Comparison of ENCODE assay signal across 8 mouse cellular contexts in genomic region chr9:91361033-91361855, GRCm38 (mm10). TPM values are rescaled to one million over a fixed set of nuclear protein-coding genes. Genes with fewer than 3 reads are reported as not detected.
DNase-seq lines count a peak whose midpoint lies in the region; ATAC-seq and TF ChIP-seq lines count a peak whose summit lies in the region.

No protein-coding gene starts in this region.

- no peaks in the 10 kb centered on the region for H3K9me3 ChIP-seq in heart, embryonic 10.5 days
- 0 out of 2 replicates have a peak, but pooled peaks cover 5% of the 10 kb centered on the region for H3K9me3 ChIP-seq in heart, postnatal 0 days (replicated peaks; ENCODE audit: control insufficient read depth, low read length)
- H3K9me3 ChIP-seq in midbrain, embryonic 14.5 days (ENCODE audit: control insufficient read depth, low read length): no peaks in the 10 kb centered on the region

- no peak overlapping the region for H3K9ac ChIP-seq in heart, postnatal 0 days (replicated peaks; ENCODE audit: low read depth, low read length)
- peak overlapping the region; percentile 81 for H3K9ac ChIP-seq in midbrain, embryonic 14.5 days (replicated peaks; ENCODE audit: low read length)

- no peak for ATAC-seq in heart, postnatal 0 days (ENCODE audit: insufficient read depth, low read depth)
- ATAC-seq in midbrain, embryonic 14.5 days (ENCODE audit: low FRiP score, low TSS enrichment): peak; percentile 21; the same call in 1 of the 2 replicates

- no peak for TF ChIP-seq EP300 in heart, postnatal 0 days (IDR thresholded peaks at IDR 0.05; ENCODE audit: low read depth)

- H3K27ac ChIP-seq in heart, embryonic 10.5 days: no peak overlapping the region
- H3K27ac ChIP-seq in heart, postnatal 0 days (ENCODE audit: low read depth): no peak overlapping the region
- peak overlapping the region; percentile 90 for H3K27ac ChIP-seq in midbrain, embryonic 14.5 days (replicated peaks; ENCODE audit: low read depth, low read length)

- H3K4me1 ChIP-seq in heart, embryonic 10.5 days: peaks cover 24% of the 10 kb centered on the region
- peaks cover 6% of the 10 kb centered on the region; the same call in 1 of the 2 replicates for H3K4me1 ChIP-seq in heart, postnatal 0 days (ENCODE audit: control insufficient read depth, insufficient read depth)
- H3K4me1 ChIP-seq in midbrain, embryonic 14.5 days (ENCODE audit: control insufficient read depth, insufficient read depth, low read length): no peaks in the 10 kb centered on the region

- no peaks in the 10 kb centered on the region for H3K36me3 ChIP-seq in heart, embryonic 10.5 days
- no peaks in the 10 kb centered on the region for H3K36me3 ChIP-seq in heart, postnatal 0 days (replicated peaks; ENCODE audit: control insufficient read depth, insufficient read depth, low read length)
- no peaks in the 10 kb centered on the region for H3K36me3 ChIP-seq in midbrain, embryonic 14.5 days (ENCODE audit: control insufficient read depth, insufficient read depth, low read length)

- H3K27me3 ChIP-seq in heart, embryonic 10.5 days (ENCODE audit: insufficient read depth, poor library complexity, severe bottlenecking): peaks cover 99% of the 10 kb centered on the region
- H3K27me3 ChIP-seq in heart, postnatal 0 days (ENCODE audit: control insufficient read depth, insufficient read depth, low read length): peaks cover 96% of the 10 kb centered on the region
- H3K27me3 ChIP-seq in midbrain, embryonic 14.5 days (ENCODE audit: control insufficient read depth, insufficient read depth, low read length): peaks cover 51% of the 10 kb centered on the region

- intact Hi-C loops in left cerebral cortex, postnatal 14 days (cut with DNase I): loop anchor here (5.0 kb wide), 1 partner anchor 46 kb away; no protein-coding TSS in a partner anchor

- H3K4me2 ChIP-seq in heart, postnatal 0 days (ENCODE audit: low read depth, low read length): peak overlapping the region; percentile 58; the same call in 1 of the 2 replicates
- peak overlapping the region; percentile 49 for H3K4me2 ChIP-seq in midbrain, embryonic 14.5 days (ENCODE audit: low read length)

- DNase-seq in heart, embryonic 10.5 days (ENCODE audit: low spot score): no peak
- no peak for DNase-seq in heart, postnatal 4 days
- peak; percentile 69 for DNase-seq in brain, embryonic 14.5 days (ENCODE audit: low read depth)
- DNase-seq in heart, postnatal 0 days (ENCODE audit: low spot score): no peak
- no peak for DNase-seq in midbrain, embryonic 14.5 days
- no peak for DNase-seq in frontal cortex, postnatal 36 days (ENCODE audit: low spot score in 2 of 2)
- no peak for DNase-seq in left cerebral cortex, postnatal 14 days (ENCODE audit: low spot score in 2 of 2)
- DNase-seq in right cerebral cortex, postnatal 14 days: no peak

- TF ChIP-seq CTCF in brain, embryonic 14.5 days (IDR thresholded peaks at IDR 0.05; ENCODE audit: borderline replicate concordance, extremely low read depth, insufficient read depth, insufficient read length): no peak
- TF ChIP-seq CTCF in heart, postnatal 0 days (IDR thresholded peaks at IDR 0.05; ENCODE audit: low read depth): no peak

- TF ChIP-seq POLR2A in brain, embryonic 14.5 days (IDR thresholded peaks at IDR 0.05; ENCODE audit: borderline replicate concordance, extremely low read depth, insufficient read depth, insufficient read length, poor library complexity, severe bottlenecking): no peak

- WGBS in heart, embryonic 10.5 days: under 1% methylated on average over 35 of the region's 35 CpGs
- WGBS in heart, postnatal 0 days: 2% methylated on average over 35 of the region's 35 CpGs
- WGBS in midbrain, embryonic 14.5 days: 1% methylated on average over 35 of the region's 35 CpGs

- H3K4me3 ChIP-seq in heart, embryonic 10.5 days: peak overlapping the region; percentile 51
- peak overlapping the region; percentile 47 for H3K4me3 ChIP-seq in heart, postnatal 0 days (ENCODE audit: low read depth, low read length)
- H3K4me3 ChIP-seq in midbrain, embryonic 14.5 days (replicated peaks; ENCODE audit: low read depth, low read length): peak overlapping the region; percentile 54

RNA-seq across cellular contexts. Expression of gene Zic4, which starts 1.0 kb away (rescaled TPM):
- polyA plus RNA-seq in heart, embryonic 10.5 days (2016; fragmentation: Nextera tagmentation; extraction: Ambion mirVana): 0.13 TPM in 1 of 2 replicates, not detected in the other
- not detected for total RNA-seq in heart, postnatal 4 days (2021)
- 89.6 and 91.1 TPM in 2 replicates for polyA plus RNA-seq in brain, embryonic 14.5 days (2012; rRNA removed)
- 0.08 TPM in 1 of 2 replicates, not detected in the other for total RNA-seq in heart, postnatal 0 days (2014; rRNA removed; ENCODE audit: low replicate concordance)
- polyA plus RNA-seq in heart, postnatal 0 days (2015; fragmentation: Nextera tagmentation; extraction: Ambion mirVana): not detected in 2 replicates
- polyA plus RNA-seq in midbrain, embryonic 14.5 days (2014; fragmentation: Nextera tagmentation; extraction: Ambion mirVana): 32.4 and 49.1 TPM in 2 replicates
- 1 to 10 TPM; 4.1 to 5.2 TPM for total RNA-seq in left cerebral cortex, postnatal 14 days (2021)

RNA-seq across cellular contexts. Expression of gene Zic1, which starts 4.4 kb away (rescaled TPM):
- polyA plus RNA-seq in heart, embryonic 10.5 days (2016; fragmentation: Nextera tagmentation; extraction: Ambion mirVana): not detected in 2 replicates
- total RNA-seq in heart, postnatal 4 days (2021): not detected
- polyA plus RNA-seq in brain, embryonic 14.5 days (2012; rRNA removed): 576 and 642 TPM in 2 replicates
- not detected in 2 replicates for total RNA-seq in heart, postnatal 0 days (2014; rRNA removed; ENCODE audit: low replicate concordance)
- not detected in 2 replicates for polyA plus RNA-seq in heart, postnatal 0 days (2015; fragmentation: Nextera tagmentation; extraction: Ambion mirVana)
- polyA plus RNA-seq in midbrain, embryonic 14.5 days (2014; fragmentation: Nextera tagmentation; extraction: Ambion mirVana): 17.8 and 18.5 TPM in 2 replicates
- total RNA-seq in left cerebral cortex, postnatal 14 days (2021): 10 to 100 TPM; 12.4 to 13.8 TPM

Comparison
In these comparisons a context has a peak if more than half of its experiments do, and no peak if none do; other contexts are left out.
1. RNA of gene Zic4, which starts 1.0 kb away (polyA plus RNA-seq): 89.6 to 91.1 TPM in brain, embryonic 14.5 days and 32.4 to 49.1 TPM in midbrain, embryonic 14.5 days; 0.13 TPM in heart, embryonic 10.5 days and not detected in heart, postnatal 0 days; every median in the first group is over 10 times any median in the second.
2. RNA of gene Zic1, which starts 4.4 kb away (polyA plus RNA-seq): 576 to 642 TPM in brain, embryonic 14.5 days; 17.8 to 18.5 TPM in midbrain, embryonic 14.5 days, not detected in heart, postnatal 0 days and not detected in heart, embryonic 10.5 days; every median in the first group is over 10 times any median in the second.
3. Peak in every context shown above with its lines, with median percentiles within 50 percentile points of each other: H3K4me3 ChIP-seq.